Mouse (Mus musculus): ENCODE measurements around the gene Stxbp4. TPM values are rescaled to one million over a fixed set of nuclear protein-coding genes. Genes with fewer than 3 reads are reported as not detected.

Stxbp4 gene
- polyA plus RNA-seq, 1 experiment from 2014 or later = 22.6 TPM

- WGBS = 78% methylated on average over 18 of the region's 18 CpGs
Measured at GRCm38 (mm10) chr11:90552303-90553201, 85.3 kb downstream of the Stxbp4 start.

GRCm38 (mm10) chr11:90548560-90548959 lies 89.3 kb downstream of the Stxbp4 start:
- H3K27ac ChIP-seq = no peak overlapping the region
- no peak overlapping the region for H3K4me3 ChIP-seq
- no peaks in the 10 kb centered on the region for H3K36me3 ChIP-seq
- no peak for ATAC-seq (ENCODE audit: borderline replicate concordance, extremely low read depth, low FRiP score, low TSS enrichment)
- no peak overlapping the region for H3K4me2 ChIP-seq
- no peaks in the 10 kb centered on the region for H3K27me3 ChIP-seq
- H3K4me1 ChIP-seq = no peaks in the 10 kb centered on the region
- no peaks in the 10 kb centered on the region for H3K9me3 ChIP-seq
- H3K9ac ChIP-seq = no peak overlapping the region
- 48% methylated on average over 13 of the region's 13 CpGs for WGBS

More at GRCm38 (mm10) chr11:90552303-90553201, 85.3 kb downstream of the Stxbp4 start:
- H3K27me3 ChIP-seq = no peaks in the 10 kb centered on the region
- no peak overlapping the region for H3K9ac ChIP-seq
- no peaks in the 10 kb centered on the region for H3K9me3 ChIP-seq
- H3K4me3 ChIP-seq = no peak overlapping the region
- no peaks in the 10 kb centered on the region for H3K4me1 ChIP-seq
- no peak for ATAC-seq (ENCODE audit: borderline replicate concordance, extremely low read depth, low FRiP score, low TSS enrichment)
- no peaks in the 10 kb centered on the region for H3K36me3 ChIP-seq
- no peak overlapping the region for H3K4me2 ChIP-seq
- H3K27ac ChIP-seq = no peak overlapping the region

- no peak overlapping the region for H3K27ac ChIP-seq
- WGBS = 87% methylated on average over 7 of the region's 7 CpGs
- H3K4me2 ChIP-seq = no peak overlapping the region
- ATAC-seq (ENCODE audit: borderline replicate concordance, extremely low read depth, low FRiP score, low TSS enrichment) = no peak
- no peaks in the 10 kb centered on the region for H3K4me1 ChIP-seq
- H3K36me3 ChIP-seq = peaks cover 9% of the 10 kb centered on the region
- no peak overlapping the region for H3K4me3 ChIP-seq
- H3K9me3 ChIP-seq = no peaks in the 10 kb centered on the region
- no peaks in the 10 kb centered on the region for H3K27me3 ChIP-seq
- no peak overlapping the region for H3K9ac ChIP-seq
Measured at GRCm38 (mm10) chr11:90538636-90539263, 99.1 kb downstream of the Stxbp4 start.

- no peak overlapping the region for H3K4me3 ChIP-seq
- H3K36me3 ChIP-seq = peaks cover 7% of the 10 kb centered on the region; the same call in 1 of the 2 replicates
- H3K9ac ChIP-seq = no peak overlapping the region
- no peak for ATAC-seq (ENCODE audit: borderline replicate concordance, extremely low read depth, low FRiP score, low TSS enrichment)
- H3K4me1 ChIP-seq = no peaks in the 10 kb centered on the region
- H3K9me3 ChIP-seq = no peaks in the 10 kb centered on the region
- 65% methylated on average over 2 of the region's 2 CpGs for WGBS
- no peak overlapping the region for H3K27ac ChIP-seq
- H3K27me3 ChIP-seq = no peaks in the 10 kb centered on the region
- no peak overlapping the region for H3K4me2 ChIP-seq
Measured at GRCm38 (mm10) chr11:90525311-90525710, 112.6 kb downstream of the Stxbp4 start.

GRCm38 (mm10) chr11:90521040-90521439 lies 116.8 kb downstream of the Stxbp4 start:
- H3K4me3 ChIP-seq = no peak overlapping the region
- peaks cover 11% of the 10 kb centered on the region; the same call in 1 of the 2 replicates for H3K4me1 ChIP-seq
- H3K27me3 ChIP-seq = no peaks in the 10 kb centered on the region
- H3K9ac ChIP-seq = no peak overlapping the region
- peaks cover under 1% of the 10 kb centered on the region; the same call in 1 of the 2 replicates for H3K36me3 ChIP-seq
- no peak for ATAC-seq (ENCODE audit: borderline replicate concordance, extremely low read depth, low FRiP score, low TSS enrichment)
- no peak overlapping the region for H3K4me2 ChIP-seq
- no peaks in the 10 kb centered on the region for H3K9me3 ChIP-seq
- H3K27ac ChIP-seq = no peak overlapping the region
- WGBS = 59% methylated on average over 8 of the region's 8 CpGs

GRCm38 (mm10) chr11:90517750-90518149 lies 120.1 kb downstream of the Stxbp4 start:
- peaks cover 11% of the 10 kb centered on the region; the same call in 1 of the 2 replicates for H3K4me1 ChIP-seq
- 24% methylated on average over 1 of the region's 1 CpGs for WGBS
- no peaks in the 10 kb centered on the region for H3K9me3 ChIP-seq
- H3K36me3 ChIP-seq = no peaks in the 10 kb centered on the region; the same call in 1 of the 2 replicates
- H3K4me3 ChIP-seq = no peak overlapping the region
- no peak overlapping the region for H3K9ac ChIP-seq
- no peak overlapping the region for H3K27ac ChIP-seq
- peak; percentile 59 for ATAC-seq (ENCODE audit: borderline replicate concordance, extremely low read depth, low FRiP score, low TSS enrichment)
- H3K4me2 ChIP-seq = no peak overlapping the region
- no peaks in the 10 kb centered on the region for H3K27me3 ChIP-seq

GRCm38 (mm10) chr11:90512538-90513219 lies 125.2 kb downstream of the Stxbp4 start:
- Histone ChIP-seq H3K9me3 (no peaks in the 10 kb centered on the region), H3K4me3 (no peak overlapping the region), H3K4me1 (no peaks in the 10 kb centered on the region), H3K4me2 (no peak overlapping the region), H3K9ac (no peak overlapping the region), H3K36me3 (no peaks in the 10 kb centered on the region; the same call in 1 of the 2 replicates), H3K27ac (no peak overlapping the region), H3K27me3 (no peaks in the 10 kb centered on the region)
- ATAC-seq (ENCODE audit: borderline replicate concordance, extremely low read depth, low FRiP score, low TSS enrichment) = no peak
- WGBS = 47% methylated on average over 5 of the region's 5 CpGs

GRCm38 (mm10) chr11:90501846-90502245 lies 136.0 kb downstream of the Stxbp4 start:
- H3K27ac ChIP-seq = no peak overlapping the region
- H3K4me2 ChIP-seq = no peak overlapping the region
- no peak overlapping the region for H3K4me3 ChIP-seq
- H3K9me3 ChIP-seq = no peaks in the 10 kb centered on the region
- 42% methylated on average over 4 of the region's 4 CpGs for WGBS
- H3K4me1 ChIP-seq = no peaks in the 10 kb centered on the region; the same call in 1 of the 2 replicates
- no peaks in the 10 kb centered on the region for H3K27me3 ChIP-seq
- no peak overlapping the region for H3K9ac ChIP-seq
- H3K36me3 ChIP-seq = no peaks in the 10 kb centered on the region
- ATAC-seq (ENCODE audit: borderline replicate concordance, extremely low read depth, low FRiP score, low TSS enrichment) = no peak

GRCm38 (mm10) chr11:90499918-90500317 lies 138.0 kb downstream of the Stxbp4 start:
- Histone ChIP-seq H3K4me3 (no peak overlapping the region), H3K9ac (no peak overlapping the region), H3K36me3 (no peaks in the 10 kb centered on the region), H3K4me2 (no peak overlapping the region), H3K27ac (no peak overlapping the region), H3K27me3 (no peaks in the 10 kb centered on the region), H3K9me3 (no peaks in the 10 kb centered on the region), H3K4me1 (no peaks in the 10 kb centered on the region; the same call in 1 of the 2 replicates)
- 93% methylated on average over 6 of the region's 6 CpGs for WGBS
- ATAC-seq (ENCODE audit: borderline replicate concordance, extremely low read depth, low FRiP score, low TSS enrichment) = no peak

- 40% methylated on average over 5 of the region's 5 CpGs for WGBS
- no peaks in the 10 kb centered on the region for H3K27me3 ChIP-seq
- no peak for ATAC-seq (ENCODE audit: borderline replicate concordance, extremely low read depth, low FRiP score, low TSS enrichment)
- H3K36me3 ChIP-seq = no peaks in the 10 kb centered on the region
- H3K4me2 ChIP-seq = no peak overlapping the region
- H3K9me3 ChIP-seq = no peaks in the 10 kb centered on the region
- H3K27ac ChIP-seq = no peak overlapping the region
- H3K4me1 ChIP-seq = no peaks in the 10 kb centered on the region; the same call in 1 of the 2 replicates
- H3K9ac ChIP-seq = no peak overlapping the region
- H3K4me3 ChIP-seq = no peak overlapping the region
Measured at GRCm38 (mm10) chr11:90498461-90498860, 139.4 kb downstream of the Stxbp4 start.

- H3K27ac ChIP-seq = no peak overlapping the region
- H3K4me2 ChIP-seq = no peak overlapping the region
- no peaks in the 10 kb centered on the region for H3K36me3 ChIP-seq
- no peak overlapping the region for H3K4me3 ChIP-seq
- H3K9ac ChIP-seq = no peak overlapping the region
- no peak for ATAC-seq (ENCODE audit: borderline replicate concordance, extremely low read depth, low FRiP score, low TSS enrichment)
- H3K9me3 ChIP-seq = no peaks in the 10 kb centered on the region
- WGBS = 86% methylated on average over 1 of the region's 1 CpGs
- H3K27me3 ChIP-seq = no peaks in the 10 kb centered on the region
- no peaks in the 10 kb centered on the region for H3K4me1 ChIP-seq
Measured at GRCm38 (mm10) chr11:90494981-90495380, 142.9 kb downstream of the Stxbp4 start.

Data from lung, embryonic 15.5 days (tissue).